Mouse (Mus musculus) small intestine, adult 2 months (tissue): ENCODE measurements around the gene Rell1. TPM values are rescaled to one million over a fixed set of nuclear protein-coding genes. Genes with fewer than 3 reads are reported as not detected.
A peak's percentile ranks its signal among the peaks of the same experiment; 100 is the strongest.

Source experiments
- H3K27ac ChIP-seq: fragments of 200-500 bp; 2 replicates; pipeline ENCODE4 v1.5.1; 2012; ENCODE audit warnings: low read depth, low read length, control low read depth, inconsistent platforms; ENCODE audit not compliant: insufficient read depth
- H3K27me3 ChIP-seq: fragments of 200-500 bp; 2 replicates; pipeline ENCODE4 v1.6.1; 2012; ENCODE audit warnings: mild to moderate bottlenecking, moderate library complexity, low read length, inconsistent platforms; ENCODE audit not compliant: control insufficient read depth, insufficient read depth
- H3K36me3 ChIP-seq: fragments of 200-500 bp; 2 replicates; pipeline ENCODE4 v1.6.1; 2012; ENCODE audit warnings: mild to moderate bottlenecking, low read length, control low read depth, inconsistent platforms; ENCODE audit not compliant: control insufficient read depth, insufficient read depth
- H3K4me1 ChIP-seq: fragments of 200-500 bp; 2 replicates; pipeline ENCODE4 v1.6.1; 2012; ENCODE audit warnings: low read length, inconsistent platforms, mixed read lengths; ENCODE audit not compliant: control insufficient read depth, insufficient read depth, insufficient read length
- H3K4me3 ChIP-seq: fragments of 200-500 bp; 2 replicates; pipeline ENCODE4 v1.5.1; 2012; ENCODE audit warnings: low read depth, mild to moderate bottlenecking, control low read depth, inconsistent platforms, low read length, moderate library complexity
- CTCF ChIP-seq: fragments of 200-500 bp; IDR thresholded peaks from 2 replicates; pipeline ENCODE4 v1.5.1; 2012; ENCODE audit warnings: low read depth, mild to moderate bottlenecking, control low read depth, inconsistent platforms, low read length, moderate library complexity, mixed read lengths; ENCODE audit not compliant: insufficient replicate concordance, insufficient read length; ENCODE audit errors: extremely low read depth
- POLR2A ChIP-seq: fragments of 200-500 bp; IDR thresholded peaks from 2 replicates; pipeline ENCODE4 v1.6.1; 2012; ENCODE audit warnings: low read depth, mild to moderate bottlenecking, control low read depth, inconsistent platforms, low read length, moderate library complexity
- WGBS: fragments of 180-500 bp; shearing (Covaris S2); methylation state at CpG from one replicate; pipeline ENCODE4 v1.1.7; 2018; 5-methylcytosine and 5-hydroxymethylcytosine counted together
- polyA plus RNA-seq: library from polyadenylated mRNA; depleted of rRNA; stranded (reverse); fragments of >200 nt; gene quantifications from 2 replicates; pipeline ENCODE4 v1.2.3, GENCODE M21; 2012

Gene Rell1
- polyA plus RNA-seq, 1 experiment, result 10.7 TPM

DNA sequence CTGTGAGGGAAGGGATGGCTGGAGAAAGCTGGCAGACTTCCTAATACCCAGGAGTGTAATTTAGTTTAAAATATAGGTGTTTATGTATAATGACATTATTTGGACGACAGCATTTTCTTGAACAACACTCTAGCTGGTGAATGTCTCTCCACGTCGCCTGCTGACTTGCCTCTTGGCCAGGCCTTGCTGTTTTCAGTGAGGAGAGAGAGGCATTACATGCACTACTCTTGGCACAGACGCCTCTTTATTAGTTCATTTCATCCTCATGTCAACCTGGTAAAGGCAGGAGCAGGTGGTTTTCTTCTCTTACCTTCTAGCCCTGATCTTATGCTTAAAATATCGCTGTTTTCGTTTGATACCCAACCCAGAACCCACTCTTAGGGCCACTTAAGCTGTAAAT is 17.6 kb upstream of the Rell1 start:
- H3K4me1 ChIP-seq, result peaks cover 2% of the 10 kb centered on the region; the same call in 1 of the 2 replicates
- WGBS, result 81% methylated on average over 6 of the region's 6 CpGs
- H3K27me3 ChIP-seq, result no peaks in the 10 kb centered on the region
- H3K27ac ChIP-seq, result no peak overlapping the region
- no peak overlapping the region for H3K4me3 ChIP-seq
- no peaks in the 10 kb centered on the region for H3K36me3 ChIP-seq
- TF ChIP-seq POLR2A, result no peak
- no peak for TF ChIP-seq CTCF

DNA sequence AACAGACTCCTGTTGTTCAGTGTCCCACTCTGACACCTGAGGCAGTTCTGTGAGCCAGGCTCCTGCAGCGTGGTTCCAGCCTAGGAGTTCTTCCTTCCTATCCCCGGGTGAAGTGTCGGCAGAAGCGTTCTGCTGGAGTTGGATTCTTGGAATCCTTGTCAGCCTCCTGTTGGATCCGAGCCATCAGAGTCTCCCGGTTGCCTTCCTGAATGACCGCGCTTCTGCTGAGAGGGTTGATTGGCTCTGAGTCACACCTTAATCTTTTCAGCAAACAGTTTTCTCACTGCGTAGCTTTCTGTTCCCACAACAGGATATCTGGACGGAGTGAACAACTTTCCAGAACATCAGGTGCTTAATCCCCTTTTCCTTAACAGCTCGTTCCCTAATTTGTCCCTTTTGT is 13.6 kb upstream of the Rell1 start:
- no peak overlapping the region for H3K4me3 ChIP-seq
- no peaks in the 10 kb centered on the region for H3K27me3 ChIP-seq
- no peak overlapping the region for H3K27ac ChIP-seq
- peaks cover 2% of the 10 kb centered on the region; the same call in 1 of the 2 replicates for H3K4me1 ChIP-seq
- WGBS, result 12% methylated on average over 11 of the region's 11 CpGs
- no peak for TF ChIP-seq CTCF
- no peak for TF ChIP-seq POLR2A
- H3K36me3 ChIP-seq, result no peaks in the 10 kb centered on the region

DNA sequence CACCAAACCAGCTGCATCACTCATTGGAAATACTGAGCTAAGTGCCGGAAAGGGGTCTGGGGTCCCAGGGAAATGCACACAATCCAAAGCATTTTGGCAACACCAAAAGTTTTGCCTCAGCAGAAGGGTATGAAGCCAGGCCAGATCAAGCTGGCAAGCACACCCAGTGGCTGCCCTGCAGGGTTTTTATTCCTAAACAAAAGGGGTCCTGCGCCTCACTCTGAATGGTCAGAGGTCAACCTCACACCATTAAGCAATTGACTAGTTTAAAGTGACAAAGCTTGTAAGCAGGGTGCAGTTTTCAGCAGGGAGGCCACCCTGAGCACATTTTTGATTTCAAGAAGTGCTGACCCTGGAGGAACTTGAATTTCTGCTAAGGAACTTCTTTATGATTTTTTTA is 2.3 kb upstream of the Rell1 start:
- Histone ChIP-seq H3K4me1 (peaks cover 8% of the 10 kb centered on the region; the same call in 1 of the 2 replicates), H3K27me3 (no peaks in the 10 kb centered on the region), H3K4me3 (no peak overlapping the region), H3K36me3 (no peaks in the 10 kb centered on the region), H3K27ac (no peak overlapping the region)
- WGBS, result 92% methylated on average over 2 of the region's 2 CpGs
- TF ChIP-seq POLR2A (no peak), CTCF (no peak)

DNA sequence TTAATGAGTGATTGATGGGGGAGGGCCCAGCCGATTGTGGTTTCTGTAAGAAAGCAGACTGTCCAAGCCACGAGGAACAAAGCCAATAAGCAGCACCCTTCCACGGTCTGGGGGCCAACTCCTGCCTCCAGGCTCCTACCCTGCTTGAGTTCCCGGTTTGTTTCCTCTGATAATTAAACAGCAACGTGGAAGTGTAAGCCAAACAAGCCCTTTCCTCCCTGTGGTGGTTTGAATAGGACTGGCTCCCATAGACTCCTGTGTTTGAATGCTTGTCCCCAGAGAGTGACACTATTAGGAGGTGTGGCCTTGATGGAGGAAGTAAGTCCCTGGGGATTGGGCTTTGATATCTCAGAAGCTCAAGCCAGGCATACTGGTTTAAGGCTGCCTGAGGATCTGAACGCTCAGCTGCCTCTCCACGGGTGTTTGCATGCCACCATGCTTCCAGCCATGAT is 1.6 kb upstream of the Rell1 start:
- no peak overlapping the region for H3K27ac ChIP-seq
- 12% methylated on average over 7 of the region's 7 CpGs for WGBS
- peaks cover 10% of the 10 kb centered on the region for H3K4me1 ChIP-seq
- H3K27me3 ChIP-seq, result no peaks in the 10 kb centered on the region
- TF ChIP-seq CTCF, result no peak
- TF ChIP-seq POLR2A, result no peak
- no peaks in the 10 kb centered on the region for H3K36me3 ChIP-seq
- no peak overlapping the region for H3K4me3 ChIP-seq

DNA sequence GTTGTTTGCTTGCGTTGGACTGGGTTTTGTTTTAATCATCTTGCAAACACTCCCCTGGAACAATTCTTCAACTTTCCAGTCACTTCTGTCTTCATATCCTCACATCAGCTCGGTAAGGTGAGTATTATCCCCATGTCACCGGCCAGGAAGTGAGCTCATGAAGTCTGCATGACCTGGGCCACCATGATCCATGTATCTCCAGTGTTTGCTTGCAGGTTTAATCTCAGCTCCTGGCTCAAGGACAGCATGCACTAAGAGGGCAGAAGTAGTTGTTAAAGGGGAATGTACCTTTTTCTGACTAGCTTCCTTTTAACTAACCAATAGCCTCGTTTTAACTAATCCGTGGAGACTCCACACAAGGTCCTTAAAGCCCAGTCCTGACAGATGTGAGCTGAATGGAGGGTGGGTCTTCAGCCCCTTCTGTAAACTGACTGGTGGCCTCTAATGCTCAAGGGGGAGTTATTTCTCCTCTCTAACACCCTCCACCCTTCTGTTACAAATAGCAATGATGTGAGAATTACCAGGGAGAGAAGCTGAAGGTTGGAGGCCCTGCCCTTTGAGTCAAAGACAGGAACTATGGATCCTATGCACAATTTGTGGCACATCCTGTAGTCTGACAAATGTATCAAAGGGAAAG is 897 bp upstream of the Rell1 start:
- Histone ChIP-seq H3K36me3 (no peaks in the 10 kb centered on the region), H3K27me3 (no peaks in the 10 kb centered on the region), H3K27ac (no peak overlapping the region), H3K4me3 (no peak overlapping the region), H3K4me1 (peaks cover 10% of the 10 kb centered on the region)
- WGBS, result 36% methylated on average over 5 of the region's 5 CpGs
- TF ChIP-seq CTCF, result no peak
- TF ChIP-seq POLR2A, result no peak

DNA sequence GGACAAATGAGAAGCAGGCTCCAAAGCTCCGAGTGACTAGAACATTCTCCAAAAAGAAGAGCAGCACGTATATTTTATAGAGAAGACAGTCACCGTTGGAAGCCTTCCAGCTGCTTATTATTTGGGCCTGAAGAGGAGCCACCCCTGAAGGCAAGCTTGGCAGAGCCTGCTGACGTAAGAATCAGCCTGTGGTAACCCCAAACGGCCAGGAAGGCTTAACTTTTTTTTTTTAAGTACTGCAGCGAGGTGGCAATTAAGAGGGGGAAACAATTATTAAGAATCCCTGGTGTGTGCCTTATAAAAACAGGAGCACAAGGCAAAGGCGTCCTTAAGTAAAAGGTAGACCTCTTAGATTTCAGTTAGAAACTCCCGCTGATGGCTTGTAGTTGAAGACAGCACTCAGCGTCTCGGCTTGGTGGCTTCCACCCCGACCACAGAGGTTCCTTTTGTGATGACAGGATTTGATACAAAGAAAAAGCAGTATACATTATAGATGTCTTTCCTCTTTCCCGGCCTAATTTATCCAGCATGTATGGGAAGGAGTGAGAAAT is 1.0 kb downstream of the Rell1 start:
- no peak overlapping the region; the same call in 1 of the 2 replicates for H3K27ac ChIP-seq
- 19% methylated on average over 12 of the region's 12 CpGs for WGBS

DNA sequence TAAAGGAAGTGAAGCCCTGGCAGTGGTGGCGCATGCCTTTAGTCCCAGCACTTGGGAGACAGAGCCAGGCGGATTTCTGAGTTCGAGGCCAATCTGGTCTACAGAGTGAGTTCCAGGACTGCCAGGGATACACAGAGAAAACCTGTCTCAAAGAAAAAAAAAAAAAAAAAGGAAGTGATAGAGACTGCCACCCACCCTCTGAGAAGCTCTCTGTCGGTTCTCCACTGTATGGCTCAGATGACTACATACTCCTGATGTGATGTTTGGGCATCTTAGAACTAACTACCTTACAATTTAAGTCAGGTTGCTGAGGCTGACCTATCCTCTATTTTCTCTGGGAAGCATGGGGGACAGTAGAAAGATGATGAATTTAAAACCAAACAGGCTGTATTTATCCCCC is 2.3 kb downstream of the Rell1 start:
- no peak overlapping the region for H3K4me3 ChIP-seq
- no peaks in the 10 kb centered on the region for H3K36me3 ChIP-seq
- TF ChIP-seq CTCF (no peak), POLR2A (no peak)
- WGBS, result 79% methylated on average over 4 of the region's 4 CpGs
- no peak overlapping the region for H3K27ac ChIP-seq
- no peaks in the 10 kb centered on the region for H3K27me3 ChIP-seq
- peaks cover 10% of the 10 kb centered on the region for H3K4me1 ChIP-seq

More for the DNA sequence above, 1.0 kb downstream of the Rell1 start:
- Histone ChIP-seq H3K27me3 (no peaks in the 10 kb centered on the region), H3K4me3 (peak overlapping the region; percentile 90), H3K4me1 (peaks cover 10% of the 10 kb centered on the region), H3K36me3 (no peaks in the 10 kb centered on the region)
- TF ChIP-seq CTCF, result no peak
- no peak for TF ChIP-seq POLR2A
